Mouse (Mus musculus) spleen, adult 2 months (tissue): Measurements from ENCODE around the gene Adam22. TPM values are rescaled to one million over a fixed set of nuclear protein-coding genes. Genes with fewer than 3 reads are reported as not detected.

Source experiments
- DNase-seq, 2 experiments: peaks; one replicate each; pipeline versions ENCODE4 v3.0.0 to v3.0.0-alpha.2; 2012 to 2021; ENCODE audit warnings: low spot score in 2 of 2, low read depth in 1 of 2
- H3K27ac ChIP-seq: fragments of 200-500 bp; 2 replicates; pipeline ENCODE4 v1.5.1; 2012; ENCODE audit warnings: low read length, inconsistent platforms; ENCODE audit not compliant: insufficient read depth
- H3K27me3 ChIP-seq: fragments of 200-500 bp; 2 replicates; pipeline ENCODE4 v1.6.1; 2012; ENCODE audit warnings: mild to moderate bottlenecking, moderate library complexity, low read length, inconsistent platforms; ENCODE audit not compliant: control insufficient read depth, insufficient read depth
- H3K36me3 ChIP-seq: fragments of 200-500 bp; 2 replicates; pipeline ENCODE4 v1.6.1; 2012; ENCODE audit warnings: mild to moderate bottlenecking, low read length, inconsistent platforms; ENCODE audit not compliant: control insufficient read depth, insufficient read depth
- H3K4me1 ChIP-seq: fragments of 200-500 bp; 2 replicates; pipeline ENCODE4 v1.6.1; 2011; ENCODE audit warnings: inconsistent platforms; ENCODE audit not compliant: control insufficient read depth, insufficient read depth, insufficient read length
- H3K4me3 ChIP-seq: fragments of 200-500 bp; 2 replicates; pipeline ENCODE4 v1.5.1; 2011; ENCODE audit warnings: mild to moderate bottlenecking, inconsistent platforms; ENCODE audit not compliant: insufficient read depth, insufficient read length; ENCODE audit errors: extremely low read depth
- CTCF ChIP-seq: fragments of 200-500 bp; IDR thresholded peaks from 2 replicates; pipeline ENCODE4 v1.5.1; 2011; ENCODE audit warnings: mild to moderate bottlenecking, inconsistent platforms; ENCODE audit not compliant: insufficient read depth, insufficient read length, insufficient replicate concordance; ENCODE audit errors: extremely low read depth
- POLR2A ChIP-seq: fragments of 200-500 bp; IDR thresholded peaks from 2 replicates; pipeline ENCODE4 v1.6.1; 2011; ENCODE audit warnings: low read depth, low read length, inconsistent platforms
- WGBS: fragments of 180-500 bp; shearing (Covaris S2); methylation state at CpG from one replicate; pipeline ENCODE4 v1.1.7; 2018; 5-methylcytosine and 5-hydroxymethylcytosine counted together
- polyA plus RNA-seq: library from polyadenylated mRNA; depleted of rRNA; stranded (reverse); fragments of >200 nt; gene quantifications from 2 replicates; pipeline ENCODE4 v1.2.3, GENCODE M21; 2012

The Adam22 gene
- polyA plus RNA-seq, 1 experiment: 1.1 TPM

GRCm38 (mm10) chr5:8326671-8327070 is 41.3 kb downstream of the Adam22 start:
- Histone ChIP-seq H3K4me3 (no peak overlapping the region), H3K4me1 (no peaks in the 10 kb centered on the region; the same call in 1 of the 2 replicates), H3K27ac (no peak overlapping the region), H3K27me3 (no peaks in the 10 kb centered on the region), H3K36me3 (no peaks in the 10 kb centered on the region)
- DNase-seq: no peak
- WGBS: 86% methylated on average over 5 of the region's 5 CpGs
- no peak for TF ChIP-seq POLR2A
- no peak for TF ChIP-seq CTCF

DNA sequence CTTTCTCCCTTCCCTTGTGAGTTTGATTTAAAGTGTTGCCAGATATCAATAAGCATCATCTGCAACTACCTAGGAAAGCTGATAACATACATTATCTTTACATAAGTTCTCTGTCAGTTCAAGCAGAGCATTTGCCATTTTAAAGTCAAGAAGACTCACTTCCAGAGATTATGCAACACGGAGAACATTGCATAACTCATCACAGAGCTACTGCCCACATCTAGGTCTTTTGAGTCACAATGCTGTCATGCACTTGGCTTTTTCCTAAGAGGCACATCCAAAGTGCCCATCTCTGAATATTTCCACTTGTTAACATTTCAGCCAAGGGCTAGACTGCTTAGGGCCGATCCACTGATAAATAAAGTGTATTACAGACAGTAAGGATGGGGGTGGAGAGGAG is 55.6 kb downstream of the Adam22 start:
- DNase-seq: no peak
- H3K27ac ChIP-seq: no peak overlapping the region
- 88% methylated on average over 2 of the region's 2 CpGs for WGBS
- no peak for TF ChIP-seq CTCF
- no peak for TF ChIP-seq POLR2A
- no peaks in the 10 kb centered on the region for H3K27me3 ChIP-seq
- no peak overlapping the region for H3K4me3 ChIP-seq
- no peaks in the 10 kb centered on the region for H3K4me1 ChIP-seq
- H3K36me3 ChIP-seq: no peaks in the 10 kb centered on the region

DNA sequence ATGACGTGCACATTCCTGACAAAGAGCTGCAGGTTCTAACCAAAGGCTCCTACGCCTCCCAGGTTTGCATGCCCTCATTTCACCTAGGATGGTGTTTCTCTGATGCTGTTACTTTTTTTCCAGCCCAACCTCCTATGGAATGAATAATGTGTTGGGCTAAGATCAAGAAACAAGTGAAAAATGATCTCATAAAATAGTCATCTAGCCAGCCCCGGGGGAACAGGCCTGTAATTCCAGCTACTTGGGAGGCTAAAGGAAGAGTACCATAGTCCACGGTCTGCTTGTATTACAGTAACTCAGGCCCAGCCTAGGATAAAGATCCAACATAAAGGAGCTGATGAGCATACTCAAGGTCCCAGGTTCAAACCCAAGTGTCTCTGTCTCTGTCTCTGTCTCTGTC is 57.1 kb downstream of the Adam22 start:
- H3K4me3 ChIP-seq: no peak overlapping the region
- no peaks in the 10 kb centered on the region for H3K4me1 ChIP-seq
- H3K27me3 ChIP-seq: no peaks in the 10 kb centered on the region
- 90% methylated on average over 4 of the region's 4 CpGs for WGBS
- no peak for TF ChIP-seq CTCF
- no peak for TF ChIP-seq POLR2A
- no peak overlapping the region for H3K27ac ChIP-seq
- no peaks in the 10 kb centered on the region for H3K36me3 ChIP-seq
- DNase-seq: no peak

- DNase-seq: no peak
- Histone ChIP-seq H3K4me3 (no peak overlapping the region), H3K27ac (no peak overlapping the region), H3K36me3 (no peaks in the 10 kb centered on the region), H3K27me3 (no peaks in the 10 kb centered on the region), H3K4me1 (no peaks in the 10 kb centered on the region)
- TF ChIP-seq CTCF (no peak), POLR2A (no peak)
- 89% methylated on average over 10 of the region's 10 CpGs for WGBS
These were observed 70.1 kb downstream of the Adam22 start for GRCm38 (mm10) chr5:8297719-8298419.

- no peaks in the 10 kb centered on the region for H3K36me3 ChIP-seq
- H3K4me1 ChIP-seq: no peaks in the 10 kb centered on the region
- DNase-seq: no peak
- WGBS: 81% methylated on average over 1 of the region's 1 CpGs
- H3K4me3 ChIP-seq: no peak overlapping the region
- no peaks in the 10 kb centered on the region for H3K27me3 ChIP-seq
- H3K27ac ChIP-seq: no peak overlapping the region
- no peak for TF ChIP-seq CTCF
- TF ChIP-seq POLR2A: no peak
These were observed 74.7 kb downstream of the Adam22 start for GRCm38 (mm10) chr5:8293287-8293686.

GRCm38 (mm10) chr5:8291496-8291895 is 76.5 kb downstream of the Adam22 start:
- 89% methylated on average over 1 of the region's 1 CpGs for WGBS
- TF ChIP-seq CTCF: no peak
- no peak for TF ChIP-seq POLR2A

More at GRCm38 (mm10) chr5:8291496-8291895, 76.5 kb downstream of the Adam22 start:
- Histone ChIP-seq H3K36me3 (no peaks in the 10 kb centered on the region), H3K27me3 (no peaks in the 10 kb centered on the region), H3K4me3 (no peak overlapping the region), H3K4me1 (no peaks in the 10 kb centered on the region), H3K27ac (no peak overlapping the region)
- no peak for DNase-seq
